Mouse (Mus musculus) left cerebral cortex, adult 2 months (tissue): ENCODE data around the gene Aqp7. TPM values are rescaled to one million over a fixed set of nuclear protein-coding genes. Genes with fewer than 3 reads are reported as not detected.

ENCODE experiments used
- DNase-seq, 2 experiments: peaks; one replicate each; pipeline ENCODE4 v3.0.0; 2021 to 2022; ENCODE audit warnings: low spot score in 2 of 2, mixed read lengths in 1 of 2; ENCODE audit errors: extremely low spot score in 1 of 2
- H3K27ac ChIP-seq: fragments of 200-600 bp; 2 replicates; pipeline ENCODE4 v1.8.1; 2022
- H3K4me3 ChIP-seq: fragments of 200-600 bp; 2 replicates; pipeline ENCODE4 v1.8.1; 2022
- CTCF ChIP-seq: fragments of 200-600 bp; IDR thresholded peaks from 2 replicates; pipeline ENCODE4 v1.8.1; 2022; ENCODE audit warnings: antibody characterized with exemption, mild to moderate bottlenecking, moderate library complexity
- intact Hi-C: fragments of 180-260 bp; cut with DNase I; formaldehyde crosslinking; loops from one replicate; pipeline ENCODE4 v1.15.1; 2025
- total RNA-seq, 2 experiments: library from RNA; stranded (reverse); gene quantifications; 2 replicates each; pipeline ENCODE4 v1.2.3; 2021

Gene Aqp7
- total RNA-seq, 2 experiments from 2014 or later, result not detected

DNA sequence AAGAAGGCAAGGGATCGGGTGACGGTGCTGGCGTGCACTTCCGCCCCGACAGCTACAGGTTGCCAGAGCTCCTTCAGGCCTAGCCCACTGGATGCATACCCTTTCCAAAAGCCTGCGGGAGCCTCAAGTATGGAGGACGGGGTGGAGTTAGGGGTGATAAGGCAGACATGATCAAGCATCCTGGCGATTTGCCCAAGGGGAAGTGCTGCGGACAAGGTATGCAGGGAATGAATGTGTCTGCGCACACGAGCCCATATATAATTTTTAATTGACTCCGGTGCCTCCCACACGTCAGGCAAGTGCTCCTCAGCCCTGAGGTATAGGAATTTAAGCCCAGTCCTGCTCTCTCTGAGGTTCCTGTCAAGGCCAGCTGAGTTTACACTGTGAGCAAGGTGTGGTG is 7.2 kb upstream of the Aqp7 start:
- H3K4me3 ChIP-seq, result no peak overlapping the region
- H3K27ac ChIP-seq, result no peak overlapping the region
- intact Hi-C loops, result loop anchor here (10.0 kb wide), 2 partner anchors 340 to 650 kb away; no protein-coding TSS in a partner anchor
- DNase-seq, result no peak
- TF ChIP-seq CTCF, result no peak

DNA sequence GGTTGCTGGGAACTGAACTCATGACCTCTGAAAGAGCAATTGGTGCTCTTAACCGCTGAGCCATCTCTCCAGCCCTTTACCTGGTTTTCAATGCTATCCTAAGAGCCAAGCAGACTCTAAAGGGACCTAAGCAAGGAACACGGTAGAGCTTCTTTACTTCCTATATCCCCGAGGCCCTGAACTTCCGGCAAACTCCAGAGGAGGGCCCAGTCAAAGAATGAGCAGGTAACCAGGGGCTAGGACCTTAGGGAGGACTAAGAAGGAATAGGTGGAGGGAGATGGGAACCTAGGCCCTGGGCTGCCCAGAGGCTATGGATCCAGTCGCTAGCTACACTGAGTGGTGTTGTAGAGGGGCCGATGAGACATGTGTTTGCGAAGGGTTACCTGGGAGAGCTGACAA is 3.8 kb upstream of the Aqp7 start:
- DNase-seq, result no peak
- intact Hi-C loops, result loop anchor here (2.0 to 10.0 kb wide), 5 partner anchors 113 to 653 kb away; no protein-coding TSS in a partner anchor
- no peak for TF ChIP-seq CTCF
- Histone ChIP-seq H3K4me3 (no peak overlapping the region), H3K27ac (no peak overlapping the region)

DNA sequence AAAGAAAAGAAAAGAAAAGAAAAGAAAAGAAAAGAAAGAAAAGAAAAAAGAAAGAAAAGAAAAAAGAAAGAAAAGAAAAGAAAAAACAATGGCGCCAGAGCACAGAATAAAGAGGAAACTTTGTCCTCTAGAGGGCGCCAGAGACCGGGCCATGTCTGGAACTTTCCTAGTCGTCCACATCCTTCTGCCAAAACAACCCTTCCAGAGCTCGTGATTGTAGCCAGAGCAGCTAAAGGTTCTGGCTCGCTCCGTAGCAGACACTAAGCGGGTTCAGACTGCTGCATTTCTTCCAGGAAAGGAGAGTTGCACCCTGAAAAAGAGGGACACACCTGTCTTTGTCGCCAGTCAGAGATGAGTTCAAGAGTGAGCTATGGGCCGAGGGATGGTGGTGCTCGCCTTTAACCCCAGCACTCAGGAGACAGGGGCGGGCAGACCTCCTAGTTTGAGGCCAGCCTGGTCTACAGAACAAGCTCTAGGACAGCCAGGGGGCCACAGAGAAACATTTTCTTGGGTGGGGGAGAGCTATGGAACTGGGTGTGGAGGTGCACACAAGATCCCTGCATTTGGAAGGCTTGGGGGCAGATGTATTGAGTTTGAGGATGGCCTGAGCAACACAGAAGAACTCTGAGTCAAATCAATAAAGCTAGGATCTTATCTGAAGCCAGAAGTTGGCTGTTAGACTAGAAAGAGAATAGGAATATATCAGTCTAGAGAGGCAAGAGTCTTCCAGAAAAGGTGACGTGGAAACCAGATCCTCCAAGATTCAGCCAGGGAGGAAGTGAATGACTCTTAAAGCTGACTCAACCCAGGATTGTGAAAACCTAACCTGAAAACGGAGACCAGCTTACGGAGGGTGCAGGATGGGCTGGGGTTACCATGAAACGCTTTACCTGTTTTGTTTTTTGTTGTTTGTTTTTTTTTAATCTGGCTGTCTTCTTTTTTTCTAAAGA is 3.1 kb upstream of the Aqp7 start:
- intact Hi-C loops, result loop anchor here (1.0 to 10.0 kb wide), 6 partner anchors 68 to 654 kb away; no protein-coding TSS in a partner anchor
- peak; percentile 81 for DNase-seq
- no peak overlapping the region for H3K27ac ChIP-seq
- no peak overlapping the region for H3K4me3 ChIP-seq
- peak; percentile 87 for TF ChIP-seq CTCF

DNA sequence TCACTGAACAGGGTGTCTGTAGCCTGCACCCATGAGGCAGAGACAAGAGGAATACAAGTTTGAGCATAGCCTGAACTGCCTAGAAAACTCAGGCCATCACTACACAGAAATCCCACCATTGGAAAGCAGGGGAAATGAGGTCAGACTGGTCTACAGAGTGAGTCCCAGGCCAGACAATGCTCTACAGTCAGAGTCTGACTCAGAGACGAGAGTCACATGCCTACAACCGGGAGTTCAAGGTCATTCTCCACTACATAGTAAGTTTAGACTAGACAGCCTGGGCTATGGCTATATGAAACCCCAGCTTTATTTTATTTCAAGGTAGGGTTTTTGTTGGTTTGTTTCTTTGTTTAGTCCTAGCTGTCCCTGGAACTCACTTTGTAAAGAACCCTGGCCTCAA is 987 bp upstream of the Aqp7 start:
- TF ChIP-seq CTCF, result no peak
- H3K4me3 ChIP-seq, result no peak overlapping the region
- H3K27ac ChIP-seq, result no peak overlapping the region
- intact Hi-C loops, result no loop called here
- DNase-seq, result no peak

DNA sequence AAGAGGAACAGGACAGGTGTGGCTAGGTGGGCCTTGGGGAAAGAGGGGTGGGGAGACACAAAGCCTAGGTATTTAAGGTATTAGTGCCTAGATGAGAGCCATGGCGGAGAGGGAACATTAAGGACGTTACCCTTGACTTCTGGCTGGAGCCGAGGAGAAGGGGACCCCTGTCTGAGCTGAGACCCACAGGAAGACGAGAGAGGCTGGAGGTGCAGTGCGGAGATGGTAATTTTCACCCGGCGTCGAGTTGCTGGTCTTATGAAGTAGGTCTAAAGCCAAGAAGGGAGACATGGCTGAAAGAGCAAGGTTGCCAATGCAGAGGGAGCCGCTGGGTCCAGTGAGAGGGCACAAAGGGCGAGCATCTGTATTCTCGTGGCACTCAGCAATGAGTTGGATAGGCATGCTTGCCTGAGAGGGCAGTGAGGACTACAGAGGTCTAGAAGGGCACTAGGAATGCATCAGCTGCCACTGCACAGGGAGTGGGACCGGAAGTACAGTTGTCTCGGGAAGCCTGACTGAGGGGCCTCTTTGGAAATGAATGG is 1.6 kb downstream of the Aqp7 start:
- TF ChIP-seq CTCF, result no peak
- DNase-seq, result no peak
- intact Hi-C loops, result no loop called here

DNA sequence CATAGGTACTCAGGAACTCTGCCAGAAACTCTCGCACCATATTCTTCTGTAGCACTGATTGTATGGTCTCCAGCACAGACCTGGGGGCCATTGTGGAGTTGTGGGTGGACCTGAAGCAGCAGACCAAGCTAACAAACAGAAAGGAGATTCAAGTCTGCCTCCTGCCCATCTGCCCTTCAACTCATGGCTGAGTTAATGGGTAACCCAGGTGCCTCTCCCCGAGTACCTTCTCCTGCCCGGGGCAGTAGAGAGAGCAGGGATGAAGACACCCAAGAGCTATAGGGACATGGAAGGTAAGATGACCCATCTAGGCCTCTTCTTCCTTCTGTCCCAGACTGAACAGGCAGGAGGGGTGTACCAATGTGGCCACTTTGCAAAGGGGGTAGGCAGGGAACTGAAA is 2.7 kb downstream of the Aqp7 start:
- intact Hi-C loops, result no loop called here
- no peak for DNase-seq
- no peak overlapping the region for H3K4me3 ChIP-seq
- no peak overlapping the region for H3K27ac ChIP-seq
- TF ChIP-seq CTCF, result no peak

More for the DNA sequence above, 1.6 kb downstream of the Aqp7 start:
- Histone ChIP-seq H3K27ac (no peak overlapping the region), H3K4me3 (no peak overlapping the region)

DNA sequence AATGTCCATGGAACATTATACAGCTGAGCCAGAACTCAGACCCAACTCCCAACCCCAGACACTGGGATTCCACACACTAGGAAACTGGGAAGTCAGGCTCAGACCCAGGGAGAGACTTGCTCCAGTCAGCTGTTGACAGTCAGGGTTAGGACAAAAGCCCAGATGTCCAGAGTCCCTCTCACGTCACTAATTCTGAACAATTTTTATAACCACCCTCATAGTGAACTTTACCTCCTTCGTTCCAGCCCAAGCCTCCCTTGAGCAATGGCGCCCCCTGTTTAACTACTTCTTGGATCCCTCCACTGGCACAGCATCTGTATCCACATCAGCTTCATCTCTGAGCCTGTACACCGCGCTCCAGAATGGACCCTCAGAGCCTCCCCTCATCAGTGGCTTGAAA is 4.0 kb downstream of the Aqp7 start:
- intact Hi-C loops, result no loop called here
- TF ChIP-seq CTCF, result no peak; the same call in none of the 2 replicates
- no peak for DNase-seq
- H3K4me3 ChIP-seq, result no peak overlapping the region
- H3K27ac ChIP-seq, result no peak overlapping the region

DNA sequence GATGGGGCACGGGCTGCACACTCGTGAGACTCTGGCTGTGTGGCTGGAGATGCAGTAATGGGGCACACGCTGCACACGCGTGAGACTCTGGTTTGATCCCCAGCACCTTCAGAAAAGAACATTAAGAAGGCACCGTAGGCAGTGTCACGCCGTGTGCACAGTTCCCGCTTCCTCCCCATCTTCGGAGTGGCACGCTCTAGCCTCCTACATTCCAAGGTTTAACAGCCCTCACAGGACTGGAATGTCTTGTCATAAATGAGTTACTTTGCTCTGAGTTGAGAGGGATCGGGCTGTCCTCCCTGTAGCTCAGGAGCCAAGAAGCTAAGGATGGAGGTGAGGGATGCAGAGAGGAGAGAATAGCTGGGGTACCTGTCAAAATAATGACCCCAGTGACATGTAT is 5.1 kb downstream of the Aqp7 start:
- DNase-seq, result no peak
- intact Hi-C loops, result no loop called here
- no peak for TF ChIP-seq CTCF
- Histone ChIP-seq H3K27ac (no peak overlapping the region), H3K4me3 (no peak overlapping the region)

DNA sequence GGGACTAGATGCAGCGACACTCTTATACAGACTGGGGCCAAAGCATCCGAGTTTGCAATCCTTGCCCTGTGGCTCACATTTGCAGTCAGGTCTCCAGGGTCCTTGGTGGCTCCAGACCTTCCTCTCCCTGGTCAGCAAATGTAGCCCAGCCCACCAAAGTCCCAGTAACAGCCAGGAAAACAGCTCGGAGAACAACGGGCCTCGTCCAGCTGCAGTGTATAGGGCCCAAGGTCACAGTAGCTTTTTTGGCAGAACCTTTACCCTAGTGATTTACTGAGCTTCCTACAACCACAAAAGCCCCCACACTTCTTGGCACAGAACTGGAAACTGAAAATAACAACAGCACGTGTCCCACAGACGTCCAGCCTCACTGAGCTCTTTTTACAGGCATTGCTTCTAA is 7.0 kb downstream of the Aqp7 start:
- intact Hi-C loops, result no loop called here
- no peak for DNase-seq
- no peak for TF ChIP-seq CTCF
- H3K27ac ChIP-seq, result no peak overlapping the region
- H3K4me3 ChIP-seq, result no peak overlapping the region

DNA sequence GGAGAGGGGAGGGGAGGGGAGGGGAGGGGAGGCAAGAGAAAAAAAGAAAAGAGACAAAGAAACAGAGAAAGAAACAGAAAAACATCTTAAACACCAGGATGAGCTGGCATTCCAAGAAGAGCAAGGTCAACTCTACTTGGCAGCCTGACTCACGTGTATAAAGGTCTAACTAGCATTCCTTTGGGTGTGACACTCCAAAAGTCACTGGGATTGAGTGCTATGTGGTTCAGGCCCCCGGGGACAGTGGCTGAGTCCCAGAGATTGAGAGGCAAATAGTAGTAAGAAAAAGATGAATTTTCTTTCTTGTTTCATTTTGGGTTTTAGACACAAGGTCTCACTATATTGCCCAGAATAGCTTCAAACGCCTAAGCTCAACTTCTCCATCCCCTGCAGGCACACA is 10.0 kb downstream of the Aqp7 start:
- no peak overlapping the region for H3K4me3 ChIP-seq
- no peak for TF ChIP-seq CTCF
- intact Hi-C loops, result no loop called here
- H3K27ac ChIP-seq, result no peak overlapping the region
- no peak for DNase-seq

DNA sequence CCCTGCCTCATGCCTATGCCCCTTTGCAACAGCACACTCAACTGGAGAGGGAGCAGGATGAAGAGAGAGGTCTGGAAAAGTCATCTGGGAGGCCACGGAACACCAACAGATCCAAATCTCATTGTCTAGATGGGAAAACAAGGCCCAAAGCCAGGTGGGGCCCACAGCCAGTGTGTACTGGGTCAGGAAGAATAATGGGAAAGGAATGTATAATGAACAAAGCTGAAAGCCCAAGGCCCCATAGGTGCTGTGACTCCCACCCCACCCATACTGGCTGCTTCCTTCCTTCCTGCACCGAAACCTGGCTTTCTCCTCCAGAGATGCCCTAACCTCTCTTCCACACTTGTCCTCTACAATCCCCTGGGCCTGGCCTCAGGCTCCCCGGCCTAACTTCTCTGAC is 16.7 kb downstream of the Aqp7 start:
- Histone ChIP-seq H3K4me3 (no peak overlapping the region), H3K27ac (no peak overlapping the region)
- TF ChIP-seq CTCF, result no peak
- intact Hi-C loops, result no loop called here
- DNase-seq, result no peak

DNA sequence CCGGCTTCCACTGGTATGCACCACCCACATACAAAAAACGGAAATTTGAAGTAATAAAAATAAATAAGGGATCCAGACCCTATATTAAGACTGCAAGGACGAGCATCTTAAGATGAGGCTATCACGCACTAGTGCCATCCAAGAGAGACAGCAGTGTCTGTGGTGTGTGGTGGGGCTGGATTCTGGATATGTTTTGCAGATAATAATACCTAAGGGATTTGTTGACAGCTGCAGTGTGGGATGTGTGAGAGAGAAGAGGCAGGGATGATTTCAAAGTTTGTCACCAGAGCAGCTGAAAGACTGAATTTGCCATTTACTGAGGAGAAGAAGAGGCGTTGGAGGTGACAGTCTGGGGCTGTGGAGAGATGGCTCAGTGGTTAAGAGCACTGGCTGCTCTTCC is 18.6 kb downstream of the Aqp7 start:
- no peak for TF ChIP-seq CTCF
- Histone ChIP-seq H3K27ac (peak overlapping the region; percentile 75), H3K4me3 (no peak overlapping the region)
- intact Hi-C loops, result loop anchor here (5.0 kb wide), 1 partner anchor 147 kb away; no protein-coding TSS in a partner anchor
- peak; percentile 47 to 72 for DNase-seq
